Mouse (Mus musculus) neural tube, embryonic 14.5 days (tissue): ENCODE measurements around the gene Hcst. TPM values are rescaled to one million over a fixed set of nuclear protein-coding genes. Genes with fewer than 3 reads are reported as not detected.

ENCODE experiments used
- polyA plus RNA-seq: library from polyadenylated mRNA; unstranded; fragments of >200 nt; fragmentation: Nextera tagmentation; extraction: Ambion mirVana; gene quantifications from 2 replicates; pipeline ENCODE4 v1.2.1, GENCODE M21; 2014

The Hcst gene
- polyA plus RNA-seq, 1 experiment from 2014 or later = not detected

Other genes starting within 250 kb of the Hcst start
- gene Cox7a1, start 235.7 kb downstream of the Hcst start, polyA plus RNA-seq = 4.7 and 5.9 TPM in 2 replicates
- 61.7 and 63.1 TPM in 2 replicates for gene Capns1, start 221.0 kb downstream of the Hcst start, polyA plus RNA-seq
- gene Polr2i, start 187.9 kb downstream of the Hcst start, polyA plus RNA-seq = 176 and 217 TPM in 2 replicates
- gene Tbcb, start 187.6 kb downstream of the Hcst start, polyA plus RNA-seq = 402 and 413 TPM in 2 replicates
- not detected in 2 replicates for gene Ovol3, start 184.1 kb downstream of the Hcst start, polyA plus RNA-seq
- gene Thap8, start 139.8 kb downstream of the Hcst start, polyA plus RNA-seq = 0.99 and 1.0 TPM in 2 replicates
- 3.1 and 3.7 TPM in 2 replicates for gene Wdr62, start 139.4 kb downstream of the Hcst start, polyA plus RNA-seq
- 115 and 133 TPM in 2 replicates for gene Clip3, start 128.1 kb downstream of the Hcst start, polyA plus RNA-seq
- gene Alkbh6, start 111.1 kb downstream of the Hcst start, polyA plus RNA-seq = 134 and 137 TPM in 2 replicates
- 12.7 and 16.9 TPM in 2 replicates for gene Syne4, start 105.0 kb downstream of the Hcst start, polyA plus RNA-seq
- gene E130208F15Rik, start 98.1 kb downstream of the Hcst start, polyA plus RNA-seq = not detected in 2 replicates
- 16.3 and 20.1 TPM in 2 replicates for gene Sdhaf1, start 96.0 kb downstream of the Hcst start, polyA plus RNA-seq
- gene Lrfn3, start 57.1 kb downstream of the Hcst start, polyA plus RNA-seq = 12.2 and 14.1 TPM in 2 replicates
- 23.3 and 39.9 TPM in 2 replicates for gene Tyrobp, start 6.1 kb downstream of the Hcst start, polyA plus RNA-seq
- 2.5 and 3.1 TPM in 2 replicates for gene Nfkbid, start 1.9 kb upstream of the Hcst start, polyA plus RNA-seq
- gene Aplp1, start 25.7 kb upstream of the Hcst start, polyA plus RNA-seq = 641 and 675 TPM in 2 replicates
- gene Kirrel2, start 37.8 kb upstream of the Hcst start, polyA plus RNA-seq = 0.27 and 0.89 TPM in 2 replicates
- 0.30 TPM in 1 of 2 replicates, not detected in the other for gene Nphs1, start 38.5 kb upstream of the Hcst start, polyA plus RNA-seq
- not detected in 2 replicates for gene Prodh2, start 73.8 kb upstream of the Hcst start, polyA plus RNA-seq
- gene Arhgap33, start 115.2 kb upstream of the Hcst start, polyA plus RNA-seq = 110 and 111 TPM in 2 replicates
- 7.0 and 8.4 TPM in 2 replicates for gene Hspb6, start 132.3 kb upstream of the Hcst start, polyA plus RNA-seq
- gene Proser3, start 132.4 kb upstream of the Hcst start, polyA plus RNA-seq = 9.3 and 11.1 TPM in 2 replicates
- gene Lin37, start 140.0 kb upstream of the Hcst start, polyA plus RNA-seq = 55.4 and 57.4 TPM in 2 replicates
- gene U2af1l4, start 143.4 kb upstream of the Hcst start, polyA plus RNA-seq = 99.4 and 99.6 TPM in 2 replicates
- 8.1 and 9.4 TPM in 2 replicates for gene Gm49396, start 143.5 kb upstream of the Hcst start, polyA plus RNA-seq
- gene Psenen, start 143.8 kb upstream of the Hcst start, polyA plus RNA-seq = 111 and 126 TPM in 2 replicates
- 2.8 and 3.7 TPM in 2 replicates for gene Igflr1, start 145.6 kb upstream of the Hcst start, polyA plus RNA-seq
- gene Kmt2b, start 168.9 kb upstream of the Hcst start, polyA plus RNA-seq = 13.6 and 14.6 TPM in 2 replicates
- gene Zbtb32, start 179.1 kb upstream of the Hcst start, polyA plus RNA-seq = 0.30 and 0.35 TPM in 2 replicates
- 0.43 and 0.62 TPM in 2 replicates for gene Upk1a, start 193.0 kb upstream of the Hcst start, polyA plus RNA-seq
- gene Cox6b1, start 206.3 kb upstream of the Hcst start, polyA plus RNA-seq = 1,118 and 1,342 TPM in 2 replicates
- not detected in 2 replicates for gene Etv2, start 216.0 kb upstream of the Hcst start, polyA plus RNA-seq
- 98.3 and 110 TPM in 2 replicates for gene Rbm42, start 230.5 kb upstream of the Hcst start, polyA plus RNA-seq
- 22.4 and 23.9 TPM in 2 replicates for gene Haus5, start 245.1 kb upstream of the Hcst start, polyA plus RNA-seq